Mouse (Mus musculus) brain, embryonic 14.5 days (tissue): ENCODE measurements at regions not wholly inside any gene's neighbourhood (a gene's known extent, or its start where the extent isn't known, plus 50 kb on each side); places are given as distances from the start of the nearest gene placed in this dataset.

Experiments
- CTCF ChIP-seq: fragments of 200-500 bp; IDR thresholded peaks from 2 replicates; pipeline ENCODE4 v1.5.1; 2012; ENCODE audit warnings: inconsistent platforms, mild to moderate bottlenecking, moderate library complexity, borderline replicate concordance; ENCODE audit not compliant: insufficient read depth, insufficient read length; ENCODE audit errors: extremely low read depth
- POLR2A ChIP-seq: fragments of 200-500 bp; IDR thresholded peaks from 2 replicates; pipeline ENCODE4 v1.6.1; 2012; ENCODE audit warnings: mild to moderate bottlenecking, inconsistent platforms, borderline replicate concordance; ENCODE audit not compliant: poor library complexity, insufficient read depth, insufficient read length, severe bottlenecking; ENCODE audit errors: extremely low read depth

DNA sequence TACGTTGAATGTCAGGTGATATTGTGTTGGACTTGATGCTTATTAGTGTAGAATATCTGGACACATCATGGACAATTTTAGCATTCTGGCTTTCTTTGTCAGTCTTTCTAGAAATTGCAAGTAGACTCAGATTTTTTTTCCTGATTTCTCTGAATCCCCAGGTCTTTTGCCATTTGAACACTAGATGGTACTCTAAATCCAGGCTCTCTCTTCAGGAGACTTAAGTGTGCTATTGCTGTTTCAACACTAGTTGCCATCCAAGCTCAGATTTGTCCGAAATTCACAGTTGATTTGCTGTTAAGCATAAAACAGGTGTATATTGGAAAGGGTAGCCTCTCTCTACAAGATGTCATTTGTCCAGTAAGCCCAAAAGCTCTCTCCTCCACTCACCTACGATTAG is 451.5 kb downstream of the Lmo7 start:
- TF ChIP-seq POLR2A (no peak), CTCF (peak; percentile 12; the same call in 1 of the 2 replicates)
